Mouse (Mus musculus) MEL-GATA-1-ER (cell line): ENCODE measurements around the gene Cxadr.
"Not testable (repeated sequence)": the region's sequence is repeated elsewhere in the genome, so short reads cannot be mapped to it uniquely, and the experiment has no call there.

ENCODE experiments used
- DNase-seq: peaks from one replicate; pipeline ENCODE4 v3.0.0-alpha.2; 2012; ENCODE audit warnings: low read depth; ENCODE audit errors: extremely low read depth

The Cxadr gene

DNA sequence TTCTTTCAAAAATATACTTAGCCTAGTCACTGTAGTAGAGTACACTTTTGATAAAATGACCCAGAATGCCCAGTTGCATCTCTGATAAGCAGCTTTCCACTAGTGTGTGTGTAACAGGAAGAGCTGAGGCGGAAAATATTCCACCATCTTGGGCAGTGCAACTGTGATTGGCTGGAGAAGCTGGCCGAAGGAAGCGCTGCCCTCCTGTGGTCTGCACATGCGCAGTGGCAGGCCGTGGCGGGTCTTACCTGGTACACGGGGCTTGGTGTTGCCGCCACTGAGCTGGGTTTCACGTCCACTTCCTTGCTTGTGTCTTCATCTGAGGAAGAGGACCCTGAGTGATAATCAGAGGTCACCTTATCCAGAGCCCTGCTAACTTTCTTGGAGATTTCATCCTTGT lies 63.3 kb downstream of the Cxadr start:
- not testable (repeated sequence) for DNase-seq

GRCm38 (mm10) chr16:78371491-78372046 lies 70.3 kb downstream of the Cxadr start:
- peak; percentile 65 for DNase-seq

DNA sequence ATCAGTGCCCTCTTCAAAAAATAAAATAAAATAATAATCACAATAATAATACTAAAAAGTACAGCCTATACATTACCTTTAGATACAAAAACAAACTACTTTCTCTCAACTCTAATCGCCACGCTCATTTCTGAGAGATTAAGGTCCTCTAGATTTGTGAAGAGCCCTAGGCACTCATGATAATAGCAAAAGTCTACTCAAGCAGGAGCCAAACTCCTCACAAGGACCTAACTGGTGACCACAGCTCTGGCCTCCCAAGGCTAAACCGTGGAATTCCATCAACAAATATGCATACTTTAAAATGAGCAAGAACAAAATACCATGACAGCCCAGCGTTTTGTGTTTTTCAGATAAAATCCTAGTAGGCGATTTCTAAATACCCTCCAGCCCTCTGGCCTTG lies 71.5 kb downstream of the Cxadr start:
- DNase-seq = no peak

DNA sequence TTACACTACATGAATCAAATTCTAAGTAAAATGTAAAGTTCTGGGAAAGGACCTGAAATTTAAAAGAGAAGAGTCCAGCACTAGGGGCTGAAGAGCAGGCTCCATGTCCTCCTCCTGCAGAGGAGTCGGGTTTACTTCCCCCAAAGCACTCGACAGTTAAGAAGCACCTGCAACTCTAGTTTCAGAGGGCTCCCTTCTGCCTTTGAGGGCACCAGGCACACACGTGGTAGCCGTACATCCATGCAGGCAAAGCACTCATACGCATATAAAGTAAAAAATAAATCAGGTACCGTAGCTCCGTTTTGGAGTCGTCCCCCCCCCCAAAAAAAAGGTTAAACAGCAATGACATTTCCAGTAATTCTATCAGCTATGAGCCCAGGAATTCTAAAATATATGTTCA lies 72.5 kb downstream of the Cxadr start:
- no peak for DNase-seq

GRCm38 (mm10) chr16:78375222-78375621 lies 73.9 kb downstream of the Cxadr start:
- DNase-seq = peak; percentile 50

GRCm38 (mm10) chr16:78375821-78376691 lies 74.8 kb downstream of the Cxadr start:
- DNase-seq = peak; percentile 55

- peak; percentile 80 for DNase-seq
These were observed 75.7 kb downstream of the Cxadr start, which contains the start of gene Btg3 for GRCm38 (mm10) chr16:78376745-78377570. Btg3 (minus strand) TSS chr16:78377192.

GRCm38 (mm10) chr16:78378493-78378892 lies 77.2 kb downstream of the Cxadr start:
- DNase-seq = no peak

DNA sequence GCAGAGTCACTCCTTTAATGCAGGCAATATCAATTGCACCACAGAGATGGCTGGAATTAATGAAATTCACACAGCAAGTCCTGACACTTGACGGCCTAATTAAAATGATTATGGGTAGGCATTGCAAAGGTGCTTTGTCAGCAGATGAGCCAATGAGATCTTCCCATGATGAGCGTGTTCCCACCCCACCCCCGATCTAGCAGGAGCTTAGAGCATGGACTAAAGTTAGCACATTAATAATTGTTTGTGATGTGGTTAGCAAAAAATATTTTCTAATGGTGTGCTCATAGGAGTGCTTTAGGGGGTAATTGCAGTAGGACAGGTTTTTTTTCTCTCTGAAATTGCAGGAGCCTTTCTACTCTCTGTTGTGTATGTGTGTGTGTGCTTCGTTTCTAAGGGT lies 87.8 kb downstream of the Cxadr start:
- no peak for DNase-seq

DNA sequence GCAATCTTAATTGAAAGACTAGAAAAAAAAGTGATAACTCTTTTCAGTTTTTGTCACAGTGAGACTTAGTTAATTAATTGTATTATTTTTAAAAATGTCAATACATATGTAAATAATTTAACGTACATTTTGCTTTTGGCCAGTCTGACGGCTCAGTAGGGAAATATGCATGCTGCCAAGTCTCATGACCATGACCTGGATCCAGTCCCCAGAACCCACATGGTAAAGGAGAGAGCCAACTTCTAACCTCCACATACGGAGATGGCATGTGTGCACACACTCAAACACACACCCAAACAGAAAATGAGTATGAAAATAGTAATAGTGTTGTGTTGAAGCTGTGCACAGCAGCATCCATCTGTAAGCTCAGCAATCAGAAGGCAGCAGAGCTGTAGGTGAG lies 88.7 kb downstream of the Cxadr start:
- no peak for DNase-seq

DNA sequence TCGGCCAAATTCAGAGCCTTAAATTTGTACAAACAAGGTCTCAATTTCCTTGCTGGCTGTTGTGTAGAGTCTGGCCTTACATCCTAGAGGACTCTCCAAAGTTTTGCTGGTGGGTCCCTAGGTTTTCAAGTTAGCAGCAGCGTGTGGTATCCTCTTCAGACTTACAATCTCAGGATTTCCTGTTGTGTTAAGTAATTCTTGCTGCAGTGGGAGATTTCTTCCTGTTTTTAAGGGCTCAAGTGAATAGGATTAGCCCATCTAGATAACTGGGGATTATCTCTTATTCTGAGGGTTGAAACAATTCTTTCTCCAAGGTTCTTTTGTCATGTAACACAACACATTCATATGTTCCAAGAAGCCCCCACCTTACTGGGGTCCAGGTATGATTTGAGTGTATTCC lies 90.1 kb downstream of the Cxadr start:
- no peak for DNase-seq

DNA sequence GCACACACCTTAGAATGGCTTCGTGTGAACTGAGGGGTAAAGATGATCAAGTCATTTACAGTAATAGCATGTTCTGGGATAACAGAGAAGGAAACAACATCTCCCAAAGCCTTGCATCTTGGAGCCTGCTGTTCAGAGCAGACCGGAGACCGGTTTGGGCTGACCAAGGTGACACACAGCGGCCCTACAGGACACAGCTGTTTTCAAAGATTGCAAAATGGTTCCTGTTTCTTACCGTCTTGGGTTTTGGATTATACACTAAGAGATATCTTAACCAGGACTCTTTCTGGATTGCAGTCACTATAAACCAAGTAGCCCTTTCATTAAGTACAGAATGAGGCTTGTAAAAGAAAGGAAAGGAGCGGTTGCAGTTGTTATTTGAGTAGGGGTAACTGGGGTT lies 97.4 kb downstream of the Cxadr start:
- DNase-seq = peak; percentile 66

DNA sequence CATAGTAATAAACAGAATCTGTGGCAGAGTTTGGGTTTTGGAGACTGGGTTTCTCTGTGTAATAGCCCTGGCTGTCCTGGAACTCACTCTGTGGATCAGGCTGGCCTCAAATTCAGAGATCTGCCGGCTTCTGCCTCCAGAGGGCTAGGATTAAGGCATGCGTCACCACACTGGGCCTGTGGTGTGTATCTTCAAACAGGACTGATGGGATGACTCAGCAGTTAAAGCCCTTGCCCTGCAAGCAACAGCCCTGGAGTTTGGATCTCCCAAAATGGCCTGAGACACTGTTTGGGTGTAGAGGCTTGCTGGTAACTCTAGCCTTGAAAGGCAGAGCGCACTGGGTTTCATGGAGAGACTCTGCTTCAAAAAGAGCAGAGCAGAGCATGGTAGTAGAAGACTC lies 98.1 kb downstream of the Cxadr start:
- no peak for DNase-seq

DNA sequence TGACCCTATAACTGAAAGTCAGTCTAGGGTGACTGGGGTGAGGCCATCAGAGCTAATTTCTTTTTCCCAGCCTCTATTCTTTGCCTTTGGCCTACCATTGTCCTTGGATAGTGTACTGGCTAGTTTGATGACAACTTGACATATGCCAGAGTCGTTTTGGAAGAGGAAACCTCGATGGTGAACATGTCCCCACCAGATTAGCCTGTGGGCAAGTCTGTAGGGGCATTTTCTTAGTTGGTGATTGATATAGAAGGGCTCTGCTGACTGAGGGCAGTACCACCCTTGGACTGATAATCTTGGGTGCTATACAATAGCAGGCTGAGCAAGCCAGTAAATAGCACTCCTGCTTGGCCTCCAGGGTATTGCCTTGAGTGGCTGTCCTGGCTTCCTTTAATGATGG lies 101.0 kb downstream of the Cxadr start:
- no peak for DNase-seq

- no peak for DNase-seq
These were observed 105.4 kb downstream of the Cxadr start for GRCm38 (mm10) chr16:78406657-78407056.

- no peak for DNase-seq
These were observed 106.6 kb downstream of the Cxadr start for GRCm38 (mm10) chr16:78407855-78408254.
